Mouse (Mus musculus) cerebellum, postnatal 10 days (tissue): ENCODE data around the gene Nfia.

ENCODE experiments used
- DNase-seq, 2 experiments: peaks; one replicate each; pipeline ENCODE4 v3.0.0; 2021; ENCODE audit warnings: mixed read lengths in 2 of 2

The Nfia gene

DNA sequence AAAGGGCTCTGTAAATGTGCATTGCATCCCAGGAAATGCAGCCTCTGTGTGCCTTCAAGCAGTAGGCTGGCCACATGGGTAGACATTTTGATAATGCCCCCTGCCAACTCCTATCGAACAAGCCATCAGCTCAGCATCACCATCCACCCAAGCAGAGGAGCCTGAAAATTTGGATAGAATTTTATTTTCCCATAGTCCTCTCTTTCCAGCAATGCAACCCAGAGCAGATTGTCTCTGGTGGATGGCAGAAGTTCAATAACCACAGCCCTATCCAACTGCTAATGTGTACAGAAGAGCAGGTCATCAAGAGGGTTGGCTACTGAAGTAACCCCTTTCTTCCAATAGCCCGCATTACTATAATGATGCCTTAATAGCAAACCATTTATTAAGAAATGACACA, 237.4 kb downstream of the Nfia start:
- DNase-seq, result peak; percentile 55 to 57

DNA sequence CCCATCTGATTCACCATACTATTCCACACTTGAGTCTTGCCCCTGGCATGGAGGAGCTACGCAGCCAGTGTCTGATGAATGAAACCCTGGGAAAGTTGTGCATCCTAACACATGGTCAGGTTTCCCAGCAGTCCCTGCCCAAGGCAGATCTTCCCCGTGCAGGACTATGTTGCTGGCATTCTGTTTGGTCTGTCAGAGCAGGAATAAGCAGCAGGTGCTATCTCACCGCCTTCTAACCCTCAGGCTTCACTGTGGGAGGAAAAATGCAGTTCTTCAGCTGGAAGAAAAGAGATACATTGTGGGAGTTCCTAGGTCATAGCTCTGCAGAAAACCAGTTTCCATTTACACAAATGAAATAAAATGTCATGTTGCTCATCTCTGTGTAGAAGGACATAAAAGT, 247.3 kb downstream of the Nfia start:
- no peak for DNase-seq

DNA sequence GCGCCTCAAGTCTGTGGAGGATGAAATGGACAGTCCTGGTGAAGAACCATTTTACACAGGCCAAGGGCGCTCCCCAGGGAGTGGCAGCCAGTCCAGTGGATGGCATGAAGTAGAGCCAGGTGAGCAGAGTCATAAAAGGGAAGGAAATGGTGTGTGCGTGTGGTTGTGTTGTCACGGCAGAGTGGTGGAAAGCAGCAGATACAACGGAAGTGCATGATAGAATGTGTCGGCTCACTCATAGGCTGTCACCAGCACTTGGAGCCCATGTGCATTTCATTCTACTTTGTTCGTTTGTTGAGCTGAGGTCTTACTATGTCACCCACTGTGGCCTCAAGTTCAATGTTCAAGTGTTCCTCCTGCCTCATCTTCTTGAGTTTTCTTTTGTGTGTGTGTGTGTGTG, 248.3 kb downstream of the Nfia start:
- no peak for DNase-seq

DNA sequence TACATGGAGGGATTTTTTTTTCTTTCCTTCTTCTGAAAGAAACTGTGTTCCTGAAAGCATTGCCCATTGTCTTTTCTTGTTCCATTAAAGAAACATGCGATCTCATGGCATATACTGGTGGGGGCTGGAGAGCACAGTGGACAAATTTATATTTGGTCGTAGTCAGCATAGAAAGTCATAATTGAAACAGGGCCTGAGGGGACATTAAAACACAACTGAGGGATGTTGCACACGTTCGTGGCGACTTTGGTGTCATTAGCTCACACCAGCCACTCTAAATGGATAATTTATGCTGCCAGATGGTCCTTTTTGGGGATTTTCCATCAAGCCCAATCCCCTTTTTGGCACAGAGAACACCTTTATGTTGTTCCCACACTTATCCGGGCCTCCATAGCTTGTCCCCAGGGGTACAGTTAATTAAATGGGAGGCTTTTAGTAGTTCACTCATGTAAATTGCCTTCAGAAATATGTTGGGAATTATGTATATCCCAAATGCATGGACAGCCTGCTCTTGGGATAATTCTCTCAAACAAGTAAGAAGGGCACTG, 250.8 kb downstream of the Nfia start:
- DNase-seq, result peak; percentile 56 to 66

DNA sequence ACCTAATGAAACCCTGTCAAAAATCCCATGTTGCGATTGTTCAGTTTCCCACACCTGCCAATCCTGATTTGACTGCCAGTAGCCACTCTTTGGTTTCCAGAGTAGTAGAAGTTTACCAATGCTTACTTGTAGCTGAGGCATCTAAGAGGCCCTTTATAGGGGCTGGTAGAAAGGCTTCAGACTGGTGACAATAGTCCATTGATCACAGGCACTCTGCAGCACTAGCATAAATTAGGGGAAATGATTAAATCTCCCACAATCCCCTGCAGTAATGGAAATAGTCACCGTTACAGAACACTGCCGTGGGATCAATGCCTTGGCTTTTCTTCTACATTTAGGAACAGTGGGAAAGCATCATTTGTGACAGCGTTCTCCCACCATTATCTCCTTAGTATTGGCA, 254.9 kb downstream of the Nfia start:
- no peak for DNase-seq

DNA sequence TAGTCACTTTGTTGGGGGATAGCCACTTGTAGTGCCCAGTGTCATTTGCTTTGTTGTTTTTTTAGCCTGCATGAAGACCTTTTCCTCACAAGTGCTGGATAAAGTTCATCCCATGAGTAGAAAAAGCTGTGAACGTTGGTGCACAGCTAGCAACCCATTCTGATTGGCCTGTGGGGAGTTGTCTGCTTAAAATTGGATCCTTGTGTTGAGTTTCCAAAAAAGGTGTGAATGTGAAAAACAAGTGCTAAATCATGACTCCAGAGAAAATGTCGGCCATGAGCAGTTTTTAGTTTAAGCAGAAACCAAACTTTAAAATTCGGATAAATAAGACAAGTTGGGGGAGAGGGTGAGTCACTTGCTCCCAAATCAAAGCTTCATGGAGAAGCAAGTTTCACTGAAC, 259.3 kb downstream of the Nfia start:
- no peak for DNase-seq

DNA sequence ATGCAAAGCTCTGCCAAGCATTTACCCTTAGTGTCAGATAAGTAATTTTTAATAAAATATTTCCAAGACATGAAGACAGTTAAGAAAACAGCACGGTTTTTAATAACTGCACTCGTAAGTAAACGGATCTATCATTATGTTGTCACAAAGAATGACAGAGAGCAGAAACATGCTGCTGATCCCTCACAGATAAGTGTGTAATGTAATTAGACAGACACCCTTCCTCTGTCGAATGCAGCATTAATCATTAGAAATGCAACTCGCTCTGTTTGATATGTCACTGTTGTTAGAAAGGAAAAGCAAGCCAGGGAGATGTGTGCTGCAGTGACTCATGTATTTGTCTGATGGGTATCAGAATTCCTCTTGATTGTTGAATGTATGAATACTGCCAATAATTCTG, 259.8 kb downstream of the Nfia start:
- DNase-seq, result no peak

DNA sequence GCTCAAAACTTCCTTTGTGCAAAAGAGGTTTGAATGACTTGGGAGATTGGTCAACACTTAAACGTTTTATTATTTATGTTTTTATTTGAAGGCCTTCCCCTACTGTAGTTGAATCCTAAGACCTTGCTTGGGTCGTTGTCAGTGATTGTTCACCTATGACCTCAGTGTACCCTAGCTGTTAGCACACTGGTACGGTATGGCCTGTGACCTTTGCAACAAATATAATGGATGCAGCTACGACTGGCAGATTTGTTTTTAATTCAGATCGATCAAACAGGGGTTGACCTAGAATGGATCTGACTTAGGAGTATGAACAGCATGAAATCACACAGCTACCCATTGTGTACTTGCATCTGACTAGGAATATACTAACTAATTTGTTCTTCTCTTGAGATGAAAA, 266.6 kb downstream of the Nfia start:
- DNase-seq, result no peak

DNA sequence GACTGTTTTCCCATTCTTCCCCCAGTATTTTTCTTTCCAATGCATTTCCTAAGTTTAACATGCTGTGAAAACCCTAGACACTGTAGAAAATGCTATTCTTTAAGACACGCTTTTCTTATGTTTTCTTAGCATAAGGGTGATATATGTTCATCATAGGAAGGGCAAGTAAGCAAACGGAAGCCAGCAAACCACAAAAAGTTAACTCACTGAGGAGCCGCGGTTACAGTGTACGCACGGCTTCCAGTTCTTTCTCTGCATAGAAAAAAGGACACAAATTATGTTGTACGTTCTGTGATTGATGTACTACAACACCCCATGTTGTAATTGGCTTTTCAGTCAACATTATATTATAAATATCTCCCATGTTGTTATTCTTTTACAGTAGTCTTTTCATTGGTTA, 267.6 kb downstream of the Nfia start:
- DNase-seq, result no peak

DNA sequence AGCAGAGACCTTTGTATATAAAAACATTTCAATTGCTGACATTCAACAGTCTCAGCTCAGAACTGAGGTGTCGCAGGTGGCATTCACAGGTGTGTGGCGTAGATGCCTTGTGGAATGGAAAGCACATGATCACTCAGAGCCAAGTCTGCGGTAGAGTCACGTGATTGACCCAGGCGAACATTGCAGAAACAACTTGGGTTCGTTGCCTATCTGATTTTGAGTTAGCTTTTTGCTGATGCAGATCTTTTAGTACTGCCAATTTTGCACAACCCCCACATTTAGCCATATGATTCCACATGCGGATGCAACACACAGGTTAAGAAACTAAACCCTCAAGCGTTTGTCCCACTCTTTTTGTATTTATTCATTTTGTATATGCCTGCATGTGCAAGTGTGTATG, 272.1 kb downstream of the Nfia start:
- DNase-seq, result no peak

DNA sequence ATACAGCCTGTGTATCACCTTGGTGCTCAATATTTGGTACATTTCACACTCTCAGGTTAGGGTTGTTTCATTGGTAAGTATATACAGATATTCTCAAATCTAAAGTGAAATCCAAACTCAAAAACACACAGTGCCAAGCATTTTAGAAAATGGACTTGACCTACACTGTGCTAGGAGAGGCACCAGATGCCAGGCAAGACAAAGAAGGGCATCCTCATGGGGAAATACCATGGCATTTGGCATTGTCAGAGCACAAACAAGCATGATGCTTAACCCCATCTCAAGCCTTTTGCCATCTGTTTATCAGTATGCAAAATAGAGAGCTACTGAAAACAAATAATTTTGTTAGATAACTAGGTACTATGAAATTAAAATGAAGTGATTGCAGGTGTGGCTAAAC, 274.8 kb downstream of the Nfia start:
- peak; percentile 60 to 63 for DNase-seq

DNA sequence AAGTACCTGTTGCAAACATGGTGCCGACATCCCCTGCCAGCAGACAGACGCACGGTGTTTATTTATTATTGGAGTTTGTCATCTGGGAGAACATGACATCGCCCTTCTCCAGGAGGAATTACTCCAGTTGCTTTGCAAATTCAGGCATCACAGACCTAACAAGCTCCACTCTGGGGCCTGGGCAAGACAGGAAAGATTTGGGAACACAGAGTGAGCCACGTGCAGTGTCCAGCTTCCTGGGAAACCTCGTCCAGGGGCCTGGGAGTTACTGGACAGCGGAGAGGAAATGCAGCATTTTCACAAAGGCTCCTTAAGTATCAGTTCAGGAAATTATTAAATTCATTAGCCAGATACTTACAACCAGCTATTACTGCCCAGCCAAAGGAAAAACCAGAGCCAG, 277.1 kb downstream of the Nfia start:
- no peak for DNase-seq

DNA sequence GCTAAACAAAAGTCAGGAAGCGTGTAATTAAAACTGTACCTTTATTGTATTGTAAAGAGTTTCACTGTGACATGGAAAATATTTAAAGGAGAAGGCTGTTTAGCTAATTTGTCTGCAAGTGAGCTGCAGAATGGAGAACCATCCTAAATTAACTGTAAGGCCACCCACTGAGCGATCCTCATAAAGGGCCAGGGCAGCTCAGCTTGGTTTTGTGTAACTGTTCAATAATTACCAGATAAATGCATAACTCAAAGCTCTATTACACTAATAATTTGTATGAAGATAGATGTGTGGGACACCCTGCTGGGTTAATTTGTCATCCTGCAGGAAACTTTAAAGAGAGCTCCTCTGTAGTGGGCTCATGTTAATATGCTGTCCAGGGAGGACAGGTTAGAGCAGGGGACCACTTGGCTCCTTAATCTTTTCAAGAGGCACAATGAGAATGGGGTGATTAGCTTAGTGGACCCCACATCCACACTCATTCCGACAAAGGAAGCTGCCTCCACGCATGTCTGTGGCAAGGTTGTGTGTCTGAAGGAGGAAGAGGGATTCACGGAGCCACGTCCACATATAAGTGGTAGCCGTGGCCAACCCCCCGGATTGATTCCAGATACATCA, 277.6 kb downstream of the Nfia start:
- DNase-seq, result no peak

DNA sequence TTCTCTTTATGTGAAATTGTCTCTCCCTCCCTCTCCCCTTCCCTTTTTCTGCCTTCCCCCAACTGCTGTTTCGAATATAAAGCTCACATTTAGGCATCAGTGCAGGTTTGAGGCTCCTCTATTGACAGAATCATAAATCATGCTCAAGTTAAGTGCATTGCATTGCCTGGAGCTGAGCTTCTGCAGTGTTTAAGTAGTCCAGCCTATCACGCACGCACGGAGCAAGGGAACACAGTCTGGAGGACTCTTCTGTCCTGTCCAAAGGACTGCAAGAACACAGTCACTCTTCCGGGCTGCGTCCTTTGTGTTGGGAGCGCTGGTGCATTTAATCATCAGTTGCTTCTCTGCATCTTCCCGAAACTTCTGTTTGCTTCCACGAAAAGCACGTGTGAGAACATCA, 278.2 kb downstream of the Nfia start:
- no peak for DNase-seq

DNA sequence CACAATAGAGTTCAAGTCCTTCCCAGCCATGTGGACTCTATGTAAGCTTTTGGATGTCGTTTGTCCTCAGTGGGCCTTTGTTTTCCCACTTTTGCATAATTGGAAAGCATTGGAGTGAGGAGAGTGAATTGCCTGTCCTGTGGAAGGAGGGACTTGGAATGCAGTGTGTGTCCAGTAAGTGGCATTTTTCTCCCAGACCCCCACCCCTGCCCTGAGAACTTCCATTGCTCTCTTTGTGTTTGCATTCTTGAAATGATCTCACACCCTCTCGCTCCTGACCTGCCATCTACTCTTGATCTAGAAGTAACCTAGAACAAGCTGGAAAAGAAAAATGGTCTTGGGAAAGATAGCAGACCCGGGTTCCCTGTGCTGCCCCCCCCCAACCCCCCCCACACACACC, 278.8 kb downstream of the Nfia start:
- DNase-seq, result no peak

DNA sequence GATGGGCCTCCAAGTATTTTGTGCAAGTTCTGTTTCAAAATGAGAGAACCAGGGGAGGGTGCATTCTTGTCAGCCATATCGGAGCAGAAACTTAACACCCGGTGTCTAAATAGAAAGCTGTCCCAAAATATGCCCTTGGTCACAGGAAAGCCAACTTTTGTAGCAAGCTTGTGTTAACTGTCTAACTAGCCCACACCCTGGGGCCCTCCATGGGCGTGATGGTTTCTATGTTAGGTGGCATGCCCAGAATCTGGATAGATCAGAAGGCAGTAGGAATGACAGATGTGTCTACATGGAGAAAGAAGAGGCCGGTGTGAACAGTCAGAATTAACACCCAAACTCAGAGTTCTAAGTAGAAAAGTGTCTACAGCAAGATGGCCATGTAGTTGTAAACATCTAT, 282.5 kb downstream of the Nfia start:
- DNase-seq, result no peak

DNA sequence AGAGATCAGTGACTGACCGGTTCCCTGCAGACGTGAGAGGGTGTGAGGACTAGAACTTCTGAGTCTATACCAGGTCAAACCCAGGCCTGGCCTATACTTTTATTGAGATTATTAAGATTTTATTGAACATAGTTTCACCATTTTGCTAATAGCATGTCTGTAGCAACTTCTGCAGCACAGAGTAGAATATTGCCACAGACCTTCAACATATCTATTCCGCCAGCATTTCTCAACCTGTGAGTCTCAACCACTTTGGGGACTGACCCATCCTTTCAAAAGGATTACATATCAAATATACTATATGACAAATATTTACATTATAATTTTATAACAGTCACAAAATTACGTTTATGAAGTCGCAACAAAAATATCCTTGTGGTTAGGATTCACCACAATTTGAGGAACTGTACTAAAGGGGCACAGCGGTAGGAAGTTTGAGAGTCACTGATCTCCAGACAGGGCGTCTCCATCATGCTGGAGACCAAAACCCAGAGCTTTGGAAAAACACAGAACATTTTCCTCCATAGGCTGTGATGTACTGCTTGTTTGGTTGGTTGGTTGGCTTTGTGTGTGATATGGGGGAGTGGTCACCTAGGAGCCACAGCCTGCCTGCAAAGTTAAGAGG, 284.0 kb downstream of the Nfia start:
- DNase-seq, result no peak

DNA sequence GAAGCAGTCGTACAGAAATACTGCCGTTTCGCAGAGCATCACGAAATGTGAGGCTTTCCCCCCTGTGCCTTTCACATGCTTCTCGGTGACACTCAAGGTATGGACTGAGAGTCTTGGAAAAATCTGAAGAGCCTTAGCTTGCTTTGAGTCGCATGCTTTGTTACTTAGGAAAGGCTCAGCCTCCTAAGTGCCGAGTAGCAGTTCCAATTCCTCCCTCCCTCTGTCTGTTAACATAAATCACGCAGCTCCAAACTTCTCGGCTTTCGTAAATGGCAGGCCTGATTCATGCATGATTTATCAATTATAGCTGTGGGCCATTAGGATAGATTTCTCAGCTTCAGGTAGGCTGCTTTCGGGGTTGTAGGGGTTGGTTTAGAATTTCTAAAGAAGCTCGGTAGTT, 284.7 kb downstream of the Nfia start:
- no peak for DNase-seq

DNA sequence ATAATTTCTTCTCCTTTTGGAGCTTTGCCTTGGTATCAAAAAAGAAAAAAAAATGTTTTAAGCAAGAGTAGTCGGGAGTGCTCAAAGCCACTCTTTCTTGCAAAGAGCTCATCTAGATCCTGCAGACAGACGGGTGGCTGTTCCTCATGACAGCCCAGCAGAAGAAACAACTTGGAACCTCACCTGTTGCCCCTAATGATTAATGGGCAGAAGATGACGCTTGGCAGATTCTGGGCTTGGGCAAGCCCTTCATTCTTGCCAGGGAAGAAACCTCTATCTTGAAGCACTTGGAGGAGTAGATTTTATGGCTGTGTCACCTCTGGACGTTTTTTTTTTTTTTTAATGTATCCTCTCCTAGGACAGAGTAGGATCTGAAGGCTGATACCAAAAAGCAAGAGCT, 285.2 kb downstream of the Nfia start:
- DNase-seq, result no peak

DNA sequence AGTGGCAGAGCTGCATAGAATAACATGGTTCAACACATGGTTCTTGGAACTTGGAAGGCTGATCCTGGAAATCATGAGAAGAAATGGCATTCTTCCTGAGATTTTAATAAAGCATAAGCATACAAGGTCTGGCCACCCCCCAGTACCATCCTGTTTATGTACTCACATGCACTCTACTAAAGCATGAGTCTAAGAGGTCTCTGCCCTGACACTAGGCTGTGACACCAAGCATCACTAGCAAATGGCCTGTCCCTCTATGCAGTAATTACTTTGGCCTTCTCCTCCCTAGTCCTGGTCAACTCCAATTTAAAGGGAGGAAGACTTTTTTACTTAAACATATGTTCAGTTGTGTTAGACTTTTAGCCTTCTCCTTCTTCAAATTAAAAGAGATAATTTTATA, 285.6 kb downstream of the Nfia start:
- DNase-seq, result no peak

DNA sequence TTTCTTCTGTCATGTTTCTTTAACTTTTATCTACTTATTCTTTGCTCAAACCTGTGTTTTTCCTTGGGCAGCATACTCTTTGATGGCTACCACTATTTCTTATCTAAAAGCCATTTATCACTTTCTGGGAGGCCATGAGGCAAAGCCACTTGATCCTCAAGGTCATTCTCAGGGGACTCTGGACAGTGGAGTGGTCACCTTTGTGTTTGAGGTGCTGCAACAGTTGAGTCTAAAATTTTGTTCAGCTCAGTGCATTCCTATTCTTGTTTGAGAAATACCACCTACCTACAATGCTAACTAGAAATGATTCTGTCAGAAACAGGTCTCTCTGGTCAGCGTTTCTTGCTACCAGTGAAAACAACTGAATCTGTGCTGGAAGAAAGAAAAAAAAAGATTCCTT, 288.1 kb downstream of the Nfia start:
- DNase-seq, result no peak

DNA sequence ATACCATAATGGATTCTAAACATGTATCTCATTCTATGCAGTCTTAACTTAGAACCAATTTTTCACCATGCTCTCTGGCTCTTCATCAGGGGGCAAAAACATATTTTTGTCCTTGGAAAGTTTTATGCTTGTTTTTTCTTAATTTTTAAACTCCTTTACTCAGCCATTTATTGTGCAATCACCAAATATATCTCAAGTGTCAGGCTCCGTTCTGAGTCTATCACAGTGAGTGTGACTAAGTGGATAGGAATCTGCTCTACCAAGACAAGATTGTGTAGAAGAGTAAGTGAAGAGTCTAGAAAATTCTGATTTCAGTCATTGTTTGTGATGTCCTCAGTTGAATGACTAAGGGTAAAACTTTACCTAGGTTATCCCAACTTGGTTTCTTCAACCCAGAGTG, 288.6 kb downstream of the Nfia start:
- no peak for DNase-seq

DNA sequence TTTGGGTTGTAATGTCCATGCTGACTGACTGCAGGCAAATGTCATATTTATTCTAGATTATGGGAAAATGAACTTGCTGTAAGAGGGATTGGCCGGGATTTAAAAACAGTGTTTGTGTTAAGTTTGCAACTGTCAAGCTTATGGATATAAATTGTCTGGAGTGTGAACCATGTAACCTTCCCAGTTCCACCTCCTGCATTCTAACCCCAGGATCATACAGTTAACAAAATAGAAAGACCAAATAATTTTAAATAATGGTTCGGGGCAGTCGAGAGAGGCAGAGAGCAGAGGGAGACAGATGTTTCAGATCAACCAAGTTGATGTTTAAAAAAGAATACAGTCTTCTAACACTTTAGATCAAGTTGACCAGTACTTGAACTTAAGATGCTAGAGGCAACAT, 290.7 kb downstream of the Nfia start:
- no peak for DNase-seq

DNA sequence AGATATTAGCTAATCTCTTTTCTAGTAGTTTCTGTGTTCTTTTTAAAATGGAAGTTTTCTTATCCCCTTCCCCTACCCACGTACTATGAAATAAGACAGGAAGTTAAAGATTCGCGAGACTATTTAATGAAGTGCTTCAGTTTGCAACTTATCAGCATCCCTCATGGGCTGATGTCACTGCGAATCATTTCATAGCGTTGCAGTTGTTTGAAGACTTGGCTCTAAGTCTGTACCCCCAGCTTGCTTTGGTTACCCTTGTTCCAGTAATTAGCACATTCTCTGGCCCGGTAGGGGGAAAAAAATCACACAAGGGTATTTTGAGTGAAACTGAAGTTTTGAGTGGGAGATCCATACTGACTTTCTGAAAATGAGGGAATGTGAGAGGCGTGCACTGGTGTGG, 303.6 kb downstream of the Nfia start:
- no peak for DNase-seq

DNA sequence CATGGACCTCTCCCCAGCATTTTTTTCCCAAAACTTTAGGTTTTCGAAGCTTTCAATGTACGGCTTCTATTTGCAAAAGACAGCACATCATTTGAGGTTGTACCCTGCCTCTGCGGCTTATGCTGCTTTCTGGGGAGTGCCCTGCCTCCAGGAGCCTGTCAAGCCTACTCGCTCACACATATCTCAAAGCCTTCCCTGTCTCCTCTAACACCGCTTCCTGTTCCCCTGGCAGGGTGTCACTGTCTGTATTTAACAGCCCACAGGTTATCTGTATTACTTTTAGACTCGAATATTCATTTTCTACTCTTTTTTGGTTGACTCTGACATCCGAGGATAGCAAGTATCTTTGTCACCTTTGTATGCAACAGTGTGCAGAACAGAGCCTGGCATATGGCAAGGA, 304.1 kb downstream of the Nfia start:
- no peak for DNase-seq
